Mouse (Mus musculus): ENCODE results near the gene Dennd1a. TPM values are rescaled to one million over a fixed set of nuclear protein-coding genes. Genes with fewer than 3 reads are reported as not detected.

Gene Dennd1a
- polyA plus RNA-seq, 1 experiment from 2014 or later = 14.4 TPM

DNA sequence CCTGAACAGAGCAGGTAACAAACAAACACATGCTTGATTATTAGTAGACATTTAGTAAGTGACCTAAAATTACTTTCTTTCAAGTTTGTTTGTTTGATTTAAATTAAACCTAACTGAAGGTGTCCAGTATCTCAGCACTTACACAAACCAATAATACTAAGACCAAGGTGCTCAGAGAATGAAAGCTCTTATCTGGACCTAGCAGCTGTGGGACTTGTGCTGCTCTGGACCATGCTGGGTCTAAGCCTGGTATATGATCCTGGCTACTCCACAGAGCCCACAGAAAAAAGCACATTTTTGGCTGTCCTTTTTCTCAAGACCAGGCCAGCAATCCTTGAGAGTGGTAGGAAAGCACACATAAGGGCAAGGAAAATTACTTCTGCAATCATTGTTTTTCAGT, 193.2 kb downstream of the Dennd1a start:
- Histone ChIP-seq H3K27ac (no peak overlapping the region), H3K27me3 (no peaks in the 10 kb centered on the region), H3K9me3 (no peaks in the 10 kb centered on the region), H3K4me3 (no peak overlapping the region), H3K9ac (no peak overlapping the region), H3K4me2 (no peak overlapping the region), H3K36me3 (no peaks in the 10 kb centered on the region), H3K4me1 (replicated peaks) (peaks cover 38% of the 10 kb centered on the region)
- ATAC-seq (ENCODE audit: low FRiP score) = no peak

DNA sequence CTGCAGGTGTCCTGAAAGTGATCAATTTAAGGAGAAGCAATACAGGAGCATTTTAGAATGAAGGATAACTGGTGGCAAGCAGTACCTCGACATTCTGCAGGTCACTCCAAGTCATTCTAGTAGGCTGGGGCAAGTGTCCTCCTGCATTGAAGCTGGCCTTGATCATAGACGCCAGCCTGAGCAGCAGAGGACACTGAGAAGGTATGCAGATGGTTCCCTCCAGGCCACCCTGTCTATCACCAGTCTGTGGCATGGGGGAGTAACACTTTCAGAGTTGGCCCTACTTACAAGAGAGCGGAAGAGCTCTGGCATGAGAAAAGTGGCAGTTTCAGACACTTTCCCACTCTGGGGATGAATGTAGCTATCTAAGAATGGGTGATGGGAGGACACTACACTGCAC, 193.9 kb downstream of the Dennd1a start:
- WGBS = 84% methylated on average over 3 of the region's 3 CpGs
- H3K4me1 ChIP-seq (replicated peaks) = peaks cover 35% of the 10 kb centered on the region
- H3K4me2 ChIP-seq = no peak overlapping the region
- no peak overlapping the region for H3K4me3 ChIP-seq
- no peaks in the 10 kb centered on the region for H3K9me3 ChIP-seq
- H3K27me3 ChIP-seq = no peaks in the 10 kb centered on the region
- H3K36me3 ChIP-seq = no peaks in the 10 kb centered on the region
- no peak overlapping the region for H3K9ac ChIP-seq
- ATAC-seq (ENCODE audit: low FRiP score) = no peak
- no peak overlapping the region for H3K27ac ChIP-seq

- no peak overlapping the region for H3K4me3 ChIP-seq
- no peak overlapping the region for H3K4me2 ChIP-seq
- H3K9ac ChIP-seq = no peak overlapping the region
- no peak overlapping the region for H3K27ac ChIP-seq
- H3K9me3 ChIP-seq = no peaks in the 10 kb centered on the region
- 79% methylated on average over 1 of the region's 1 CpGs for WGBS
- H3K36me3 ChIP-seq = no peaks in the 10 kb centered on the region
- no peaks in the 10 kb centered on the region for H3K4me1 ChIP-seq (replicated peaks)
- H3K27me3 ChIP-seq = no peaks in the 10 kb centered on the region
- ATAC-seq (ENCODE audit: low FRiP score) = no peak
Observed at GRCm38 (mm10) chr2:38088346-38088745, 198.8 kb downstream of the Dennd1a start.

- Histone ChIP-seq H3K27me3 (no peaks in the 10 kb centered on the region), H3K9ac (no peak overlapping the region), H3K4me3 (no peak overlapping the region), H3K4me2 (no peak overlapping the region), H3K27ac (no peak overlapping the region), H3K36me3 (no peaks in the 10 kb centered on the region), H3K4me1 (replicated peaks) (no peaks in the 10 kb centered on the region), H3K9me3 (no peaks in the 10 kb centered on the region)
- WGBS = 91% methylated on average over 2 of the region's 2 CpGs
- no peak for ATAC-seq (ENCODE audit: low FRiP score)
Observed at GRCm38 (mm10) chr2:38085058-38085457, 202.1 kb downstream of the Dennd1a start.

DNA sequence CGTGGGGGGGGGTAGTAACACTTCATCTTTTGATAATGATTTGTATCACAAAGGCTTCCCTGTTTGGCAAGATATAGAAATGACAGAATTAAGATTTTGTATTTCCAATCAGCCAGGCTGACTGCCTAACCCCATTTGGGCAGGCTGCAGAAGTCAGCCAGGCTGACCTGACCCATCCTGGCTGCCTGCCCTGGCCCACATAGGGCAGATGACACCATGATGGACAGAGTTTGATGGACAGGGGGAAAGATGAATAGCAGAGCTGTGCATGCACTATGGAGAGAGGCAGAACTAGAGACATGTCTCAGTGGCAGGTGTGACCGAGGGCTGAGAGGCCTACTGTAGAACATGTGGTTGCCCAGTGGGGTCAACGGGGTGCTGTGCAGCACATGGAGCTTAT, 203.9 kb downstream of the Dennd1a start:
- ATAC-seq (ENCODE audit: low FRiP score) = no peak
- Histone ChIP-seq H3K4me3 (no peak overlapping the region), H3K27me3 (no peaks in the 10 kb centered on the region), H3K36me3 (no peaks in the 10 kb centered on the region), H3K4me2 (no peak overlapping the region), H3K4me1 (replicated peaks) (no peaks in the 10 kb centered on the region), H3K27ac (no peak overlapping the region), H3K9me3 (no peaks in the 10 kb centered on the region), H3K9ac (no peak overlapping the region)
- WGBS = 82% methylated on average over 3 of the region's 3 CpGs

DNA sequence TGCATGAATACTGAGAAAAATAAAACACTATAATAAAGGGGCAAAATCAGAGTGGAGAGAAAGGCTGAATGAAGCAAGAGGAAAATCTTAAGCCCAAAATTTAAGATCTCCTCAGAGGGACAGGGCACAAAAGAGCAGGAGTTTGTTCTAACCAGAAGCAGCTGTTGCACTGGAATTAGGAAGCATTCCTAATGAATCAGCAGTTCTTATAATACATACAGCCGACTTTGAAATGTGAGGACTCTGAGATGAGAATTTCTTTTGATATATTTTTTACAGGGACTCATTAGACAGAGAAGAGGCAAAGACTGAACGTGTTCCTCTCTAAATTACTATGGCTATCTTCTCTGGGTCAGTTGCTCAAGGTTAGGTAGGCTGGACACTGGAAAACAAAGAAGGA, 212.7 kb downstream of the Dennd1a start:
- Histone ChIP-seq H3K27ac (no peak overlapping the region), H3K4me2 (no peak overlapping the region), H3K4me1 (replicated peaks) (no peaks in the 10 kb centered on the region), H3K4me3 (no peak overlapping the region), H3K9ac (no peak overlapping the region), H3K27me3 (0 out of 2 replicates have a peak, but pooled peaks cover 3% of the 10 kb centered on the region), H3K36me3 (no peaks in the 10 kb centered on the region), H3K9me3 (no peaks in the 10 kb centered on the region)
- no peak for ATAC-seq (ENCODE audit: low FRiP score)
- 68% methylated on average over 2 of the region's 2 CpGs for WGBS

- no peaks in the 10 kb centered on the region for H3K9me3 ChIP-seq
- ATAC-seq (ENCODE audit: low FRiP score) = no peak
Observed at GRCm38 (mm10) chr2:38072061-38072460, 215.1 kb downstream of the Dennd1a start.

DNA sequence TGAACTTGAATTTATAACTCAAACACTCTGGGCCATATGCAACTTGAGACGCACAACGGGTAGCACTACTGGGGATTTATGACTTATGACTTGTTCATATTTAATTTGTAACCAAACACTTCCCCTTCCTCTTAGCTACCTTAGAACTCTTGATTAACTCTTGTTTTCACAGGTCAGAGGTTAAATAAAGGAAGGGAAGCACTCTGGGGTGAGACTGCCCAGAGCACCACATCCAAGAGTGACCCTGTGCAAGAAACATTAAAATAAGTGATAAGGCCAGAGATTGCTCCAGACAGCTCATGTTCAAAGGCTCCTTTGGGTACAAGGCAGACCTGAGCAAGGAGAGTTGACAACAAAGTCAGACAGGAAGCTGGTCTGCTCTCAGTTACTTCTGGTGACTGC, 219.0 kb downstream of the Dennd1a start:
- Histone ChIP-seq H3K4me3 (no peak overlapping the region), H3K9ac (no peak overlapping the region), H3K9me3 (no peaks in the 10 kb centered on the region), H3K27ac (no peak overlapping the region), H3K4me2 (no peak overlapping the region), H3K27me3 (0 out of 2 replicates have a peak, but pooled peaks cover 1% of the 10 kb centered on the region), H3K4me1 (replicated peaks) (no peaks in the 10 kb centered on the region), H3K36me3 (no peaks in the 10 kb centered on the region)
- no peak for ATAC-seq (ENCODE audit: low FRiP score)
- 89% methylated on average over 2 of the region's 2 CpGs for WGBS

More at GRCm38 (mm10) chr2:38072061-38072460, 215.1 kb downstream of the Dennd1a start:
- Histone ChIP-seq H3K27me3 (0 out of 2 replicates have a peak, but pooled peaks cover 3% of the 10 kb centered on the region), H3K9ac (no peak overlapping the region), H3K36me3 (no peaks in the 10 kb centered on the region), H3K4me2 (no peak overlapping the region), H3K4me3 (no peak overlapping the region), H3K4me1 (replicated peaks) (no peaks in the 10 kb centered on the region), H3K27ac (no peak overlapping the region)

- Histone ChIP-seq H3K27me3 (no peaks in the 10 kb centered on the region), H3K9me3 (no peaks in the 10 kb centered on the region), H3K9ac (no peak overlapping the region), H3K4me1 (replicated peaks) (no peaks in the 10 kb centered on the region), H3K36me3 (no peaks in the 10 kb centered on the region), H3K4me3 (no peak overlapping the region), H3K27ac (no peak overlapping the region), H3K4me2 (no peak overlapping the region)
- no peak for ATAC-seq (ENCODE audit: low FRiP score)
- WGBS = 74% methylated on average over 1 of the region's 1 CpGs
Observed at GRCm38 (mm10) chr2:38065914-38066313, 221.3 kb downstream of the Dennd1a start.

GRCm38 (mm10) chr2:38064266-38064665, 222.9 kb downstream of the Dennd1a start:
- Histone ChIP-seq H3K27ac (no peak overlapping the region), H3K4me3 (no peak overlapping the region), H3K9ac (no peak overlapping the region), H3K36me3 (no peaks in the 10 kb centered on the region), H3K27me3 (no peaks in the 10 kb centered on the region), H3K9me3 (no peaks in the 10 kb centered on the region), H3K4me2 (no peak overlapping the region), H3K4me1 (replicated peaks) (no peaks in the 10 kb centered on the region)
- WGBS = 62% methylated on average over 3 of the region's 3 CpGs
- no peak for ATAC-seq (ENCODE audit: low FRiP score)

GRCm38 (mm10) chr2:38062156-38062555, 225.0 kb downstream of the Dennd1a start:
- no peaks in the 10 kb centered on the region for H3K9me3 ChIP-seq
- no peaks in the 10 kb centered on the region for H3K4me1 ChIP-seq (replicated peaks)
- no peaks in the 10 kb centered on the region for H3K36me3 ChIP-seq
- H3K27ac ChIP-seq = no peak overlapping the region
- no peak overlapping the region for H3K4me2 ChIP-seq
- WGBS = 70% methylated on average over 1 of the region's 1 CpGs
- ATAC-seq (ENCODE audit: low FRiP score) = no peak
- H3K9ac ChIP-seq = no peak overlapping the region
- H3K27me3 ChIP-seq = no peaks in the 10 kb centered on the region
- no peak overlapping the region for H3K4me3 ChIP-seq

DNA sequence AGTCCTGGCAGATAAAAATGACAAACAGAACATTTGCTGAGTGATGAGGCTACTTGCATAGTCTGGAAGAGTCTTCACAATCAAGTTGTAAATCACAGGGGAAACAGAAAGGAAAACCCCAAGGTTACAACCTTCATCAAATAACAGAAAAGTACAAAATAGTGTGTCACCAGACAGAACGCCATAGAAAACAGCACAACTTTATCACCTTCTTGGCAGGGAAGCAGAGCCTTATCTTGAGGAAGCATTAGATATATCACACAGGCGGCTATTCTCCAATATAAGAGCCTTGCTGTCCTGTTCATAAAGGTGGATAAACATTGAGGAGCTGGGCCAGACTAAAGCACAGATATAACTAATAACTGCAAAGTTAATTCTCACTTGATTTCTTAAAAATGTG, 225.7 kb downstream of the Dennd1a start:
- Histone ChIP-seq H3K36me3 (no peaks in the 10 kb centered on the region), H3K4me3 (no peak overlapping the region), H3K27me3 (no peaks in the 10 kb centered on the region), H3K9me3 (no peaks in the 10 kb centered on the region), H3K27ac (no peak overlapping the region), H3K9ac (no peak overlapping the region), H3K4me1 (replicated peaks) (no peaks in the 10 kb centered on the region), H3K4me2 (no peak overlapping the region)
- WGBS = 89% methylated on average over 2 of the region's 2 CpGs
- ATAC-seq (ENCODE audit: low FRiP score) = no peak

GRCm38 (mm10) chr2:38052440-38052839, 234.8 kb downstream of the Dennd1a start:
- ATAC-seq (ENCODE audit: low FRiP score) = no peak
- Histone ChIP-seq H3K9me3 (no peaks in the 10 kb centered on the region), H3K27me3 (no peaks in the 10 kb centered on the region), H3K36me3 (no peaks in the 10 kb centered on the region), H3K4me3 (no peak overlapping the region), H3K4me2 (no peak overlapping the region), H3K27ac (no peak overlapping the region; the same call in 1 of the 2 replicates), H3K4me1 (replicated peaks) (peaks cover 10% of the 10 kb centered on the region; the same call in 1 of the 2 replicates), H3K9ac (no peak overlapping the region)
- 51% methylated on average over 3 of the region's 3 CpGs for WGBS
